Mouse (Mus musculus): ENCODE data around the gene Zc3h12a.

GRCm38 (mm10) chr4:125105354-125105753 lies 22.3 kb downstream of the Zc3h12a start:
- no peak for TF ChIP-seq UBTF (IDR thresholded peaks at IDR 0.05; ENCODE audit: borderline replicate concordance, insufficient read depth, low read depth, low read length)
- TF ChIP-seq TBP (IDR thresholded peaks at IDR 0.05; ENCODE audit: low read depth, low read length): no peak
- TF ChIP-seq MAFK (IDR thresholded peaks at IDR 0.05; ENCODE audit: borderline replicate concordance, low read depth, low read length): no peak
- TF ChIP-seq EP300 (IDR thresholded peaks at IDR 0.05; ENCODE audit: low read depth in 1 of 2, low read length in 2 of 2): no peak
- TF ChIP-seq CTCF (IDR thresholded peaks at IDR 0.05 in 2 of 3, conservative IDR thresholded peaks at IDR 0.05 in 1 of 3; ENCODE audit: control insufficient read depth in 1 of 3, insufficient read depth in 1 of 3, low read depth in 2 of 3, low read length in 3 of 3, poor library complexity in 1 of 3, severe bottlenecking in 1 of 3): no peak
